Mouse (Mus musculus) heart, embryonic 12.5 days (tissue): ENCODE results near the gene Gfi1b. TPM values are rescaled to one million over a fixed set of nuclear protein-coding genes. Genes with fewer than 3 reads are reported as not detected.

ENCODE experiments used
- ATAC-seq: fragments of 200-750 bp; cut with Nextera tagmentation; 2 replicates; pipeline ENCODE4 v1.8.0; 2017; ENCODE audit warnings: moderate TSS enrichment, moderate library complexity; ENCODE audit not compliant: insufficient number of reproducible peaks, low FRiP score
- H3K27ac ChIP-seq: fragments of 300-500 bp; sonication (generic); 2 replicates; pipeline ENCODE4 v1.5.1; 2016; ENCODE audit warnings: mild to moderate bottlenecking, moderate library complexity; ENCODE audit not compliant: poor library complexity, severe bottlenecking
- H3K27me3 ChIP-seq: fragments of 300-500 bp; sonication (generic); replicated peaks from 2 replicates; pipeline ENCODE4 v1.6.1; 2016; ENCODE audit warnings: mild to moderate bottlenecking, moderate library complexity
- H3K36me3 ChIP-seq: fragments of 300-500 bp; sonication (generic); 2 replicates; pipeline ENCODE4 v1.6.1; 2016; ENCODE audit warnings: mild to moderate bottlenecking, moderate library complexity
- H3K4me1 ChIP-seq: fragments of 300-500 bp; sonication (generic); replicated peaks from 2 replicates; pipeline ENCODE4 v1.6.1; 2016; ENCODE audit warnings: mild to moderate bottlenecking
- H3K4me2 ChIP-seq: fragments of 300-500 bp; sonication (generic); 2 replicates; pipeline ENCODE4 v1.6.1; 2016; ENCODE audit warnings: mild to moderate bottlenecking, moderate library complexity
- H3K4me3 ChIP-seq: fragments of 300-500 bp; sonication (generic); 2 replicates; pipeline ENCODE4 v1.5.1; 2016; ENCODE audit warnings: mild to moderate bottlenecking
- H3K9ac ChIP-seq: fragments of 300-500 bp; sonication (generic); 2 replicates; pipeline ENCODE4 v1.6.1; 2016; ENCODE audit warnings: mild to moderate bottlenecking, moderate library complexity
- H3K9me3 ChIP-seq: fragments of 300-500 bp; sonication (generic); replicated peaks from 2 replicates; pipeline ENCODE4 v1.6.1; 2016; ENCODE audit warnings: mild to moderate bottlenecking, moderate library complexity
- WGBS: fragments of 180-500 bp; shearing (Covaris S2); methylation state at CpG from one replicate; pipeline ENCODE4 v1.1.7; 2016; 5-methylcytosine and 5-hydroxymethylcytosine counted together
- polyA plus RNA-seq: library from polyadenylated mRNA; unstranded; fragments of >200 nt; fragmentation: Nextera tagmentation; extraction: Ambion mirVana; gene quantifications from 2 replicates; pipeline ENCODE4 v1.2.1, GENCODE M21; 2016

Gene Gfi1b
- polyA plus RNA-seq, 1 experiment from 2014 or later, result 5.6 TPM

GRCm38 (mm10) chr2:28639794-28640193, 18.0 kb upstream of the Gfi1b start:
- Histone ChIP-seq H3K27me3 (no peaks in the 10 kb centered on the region), H3K9me3 (no peaks in the 10 kb centered on the region), H3K36me3 (no peaks in the 10 kb centered on the region), H3K4me3 (no peak overlapping the region), H3K4me1 (peaks cover 10% of the 10 kb centered on the region), H3K4me2 (no peak overlapping the region), H3K27ac (no peak overlapping the region), H3K9ac (no peak overlapping the region)
- no peak for ATAC-seq
- WGBS, result 54% methylated on average over 7 of the region's 7 CpGs

DNA sequence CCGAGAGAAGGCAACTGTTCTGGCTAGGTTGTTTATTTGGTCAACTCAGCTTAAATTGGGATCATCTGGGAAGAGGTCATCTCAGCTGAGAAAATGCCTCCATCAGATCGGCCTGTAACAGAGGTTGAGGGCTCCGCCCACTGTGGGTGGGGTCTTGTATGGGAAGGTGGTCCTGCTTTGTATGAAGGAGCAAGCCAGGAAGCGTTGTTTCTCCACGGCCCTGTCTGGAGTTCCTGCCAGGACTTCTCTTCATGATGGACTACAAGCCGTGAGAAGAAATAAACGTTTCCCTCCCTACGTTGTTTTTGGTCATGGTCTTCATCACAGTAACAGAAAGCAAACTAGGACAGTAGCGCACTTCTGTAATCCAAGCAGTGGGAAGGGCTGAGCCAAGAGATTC, 17.1 kb upstream of the Gfi1b start:
- H3K9me3 ChIP-seq, result no peaks in the 10 kb centered on the region
- 8% methylated on average over 9 of the region's 9 CpGs for WGBS
- H3K36me3 ChIP-seq, result no peaks in the 10 kb centered on the region
- H3K4me2 ChIP-seq, result peak overlapping the region; percentile 44
- H3K27me3 ChIP-seq, result no peaks in the 10 kb centered on the region
- no peak overlapping the region for H3K9ac ChIP-seq
- no peak overlapping the region for H3K27ac ChIP-seq
- H3K4me1 ChIP-seq, result peaks cover 10% of the 10 kb centered on the region
- no peak overlapping the region for H3K4me3 ChIP-seq
- ATAC-seq, result no peak

DNA sequence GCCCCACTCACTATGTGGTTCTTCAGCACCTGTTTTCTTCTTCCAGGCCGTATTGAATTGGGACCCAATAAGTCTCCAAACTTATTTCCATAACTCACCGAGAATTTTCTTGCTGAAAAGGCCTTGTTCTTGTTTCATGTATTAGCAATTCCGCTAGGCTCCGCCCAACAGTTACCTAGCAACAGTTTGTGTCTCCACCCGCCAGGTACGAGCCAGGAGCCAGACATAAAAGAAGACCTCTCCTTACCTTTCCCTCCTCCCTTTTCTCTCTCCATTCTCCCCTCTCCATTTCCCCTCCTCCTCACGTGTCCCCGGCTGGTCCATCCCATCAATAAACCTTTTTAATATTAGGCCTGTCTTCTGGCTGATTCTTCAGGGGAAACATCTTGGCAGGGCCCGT, 16.6 kb upstream of the Gfi1b start:
- 26% methylated on average over 9 of the region's 9 CpGs for WGBS
- no peaks in the 10 kb centered on the region for H3K27me3 ChIP-seq
- no peak overlapping the region for H3K9ac ChIP-seq
- no peaks in the 10 kb centered on the region for H3K9me3 ChIP-seq
- peak overlapping the region; percentile 44 for H3K4me2 ChIP-seq
- ATAC-seq, result no peak
- H3K4me1 ChIP-seq, result peaks cover 10% of the 10 kb centered on the region
- H3K36me3 ChIP-seq, result no peaks in the 10 kb centered on the region
- no peak overlapping the region for H3K27ac ChIP-seq
- H3K4me3 ChIP-seq, result no peak overlapping the region

- H3K36me3 ChIP-seq, result no peaks in the 10 kb centered on the region
- H3K9ac ChIP-seq, result no peak overlapping the region
- 73% methylated on average over 9 of the region's 9 CpGs for WGBS
- ATAC-seq, result no peak
- no peak overlapping the region for H3K4me2 ChIP-seq
- no peak overlapping the region for H3K27ac ChIP-seq
- H3K9me3 ChIP-seq, result no peaks in the 10 kb centered on the region
- H3K4me1 ChIP-seq, result peaks cover 10% of the 10 kb centered on the region
- H3K27me3 ChIP-seq, result no peaks in the 10 kb centered on the region
- no peak overlapping the region for H3K4me3 ChIP-seq
Measured at GRCm38 (mm10) chr2:28637106-28637845, 15.5 kb upstream of the Gfi1b start.

GRCm38 (mm10) chr2:28635199-28635598, 13.4 kb upstream of the Gfi1b start:
- H3K27ac ChIP-seq, result no peak overlapping the region
- 90% methylated on average over 1 of the region's 1 CpGs for WGBS
- no peaks in the 10 kb centered on the region for H3K36me3 ChIP-seq
- no peak overlapping the region for H3K9ac ChIP-seq
- H3K4me3 ChIP-seq, result no peak overlapping the region
- no peaks in the 10 kb centered on the region for H3K9me3 ChIP-seq
- H3K4me2 ChIP-seq, result no peak overlapping the region
- peaks cover 7% of the 10 kb centered on the region; the same call in 1 of the 2 replicates for H3K4me1 ChIP-seq
- H3K27me3 ChIP-seq, result peaks cover 10% of the 10 kb centered on the region
- no peak for ATAC-seq

- Histone ChIP-seq H3K36me3 (no peaks in the 10 kb centered on the region), H3K9me3 (no peaks in the 10 kb centered on the region), H3K9ac (no peak overlapping the region), H3K4me1 (peaks cover 7% of the 10 kb centered on the region; the same call in 1 of the 2 replicates), H3K4me3 (no peak overlapping the region), H3K4me2 (no peak overlapping the region), H3K27me3 (peaks cover 10% of the 10 kb centered on the region), H3K27ac (no peak overlapping the region)
- no peak for ATAC-seq
- 44% methylated on average over 4 of the region's 4 CpGs for WGBS
Measured at GRCm38 (mm10) chr2:28633136-28633535, 11.4 kb upstream of the Gfi1b start.

- Histone ChIP-seq H3K4me2 (no peak overlapping the region), H3K27me3 (peaks cover 10% of the 10 kb centered on the region), H3K4me1 (peaks cover 7% of the 10 kb centered on the region; the same call in 1 of the 2 replicates), H3K9me3 (no peaks in the 10 kb centered on the region), H3K9ac (no peak overlapping the region), H3K27ac (no peak overlapping the region), H3K4me3 (no peak overlapping the region), H3K36me3 (no peaks in the 10 kb centered on the region)
- 88% methylated on average over 1 of the region's 1 CpGs for WGBS
- no peak for ATAC-seq
Measured at GRCm38 (mm10) chr2:28632626-28633025, 10.8 kb upstream of the Gfi1b start.

DNA sequence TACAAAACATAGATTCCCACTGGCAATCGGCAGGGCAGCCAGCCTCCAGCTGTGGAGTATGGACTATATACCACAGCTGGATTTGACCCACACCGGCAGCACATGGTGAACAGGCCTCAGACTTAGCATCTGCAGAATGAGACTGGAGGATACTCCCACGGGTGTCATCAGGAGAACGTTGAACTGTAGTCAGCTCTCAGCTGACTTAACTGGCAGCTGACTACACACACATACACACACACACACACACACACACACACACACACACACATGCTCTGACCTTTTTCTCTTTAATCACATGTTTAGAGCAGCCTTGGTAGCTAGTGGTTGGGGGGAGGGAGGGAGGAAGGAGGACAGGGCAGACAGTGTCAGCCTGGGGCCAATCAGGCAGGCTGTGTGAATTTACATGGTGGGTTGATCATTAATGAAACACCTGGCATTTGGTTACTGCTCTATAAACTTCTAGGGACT, 8.2 kb upstream of the Gfi1b start:
- no peak for ATAC-seq
- H3K27ac ChIP-seq, result no peak overlapping the region
- H3K36me3 ChIP-seq, result no peaks in the 10 kb centered on the region
- H3K9me3 ChIP-seq, result peaks cover 2% of the 10 kb centered on the region
- H3K27me3 ChIP-seq, result peaks cover 20% of the 10 kb centered on the region
- H3K4me3 ChIP-seq, result no peak overlapping the region
- 56% methylated on average over 4 of the region's 4 CpGs for WGBS
- no peaks in the 10 kb centered on the region for H3K4me1 ChIP-seq
- H3K9ac ChIP-seq, result no peak overlapping the region
- H3K4me2 ChIP-seq, result no peak overlapping the region

DNA sequence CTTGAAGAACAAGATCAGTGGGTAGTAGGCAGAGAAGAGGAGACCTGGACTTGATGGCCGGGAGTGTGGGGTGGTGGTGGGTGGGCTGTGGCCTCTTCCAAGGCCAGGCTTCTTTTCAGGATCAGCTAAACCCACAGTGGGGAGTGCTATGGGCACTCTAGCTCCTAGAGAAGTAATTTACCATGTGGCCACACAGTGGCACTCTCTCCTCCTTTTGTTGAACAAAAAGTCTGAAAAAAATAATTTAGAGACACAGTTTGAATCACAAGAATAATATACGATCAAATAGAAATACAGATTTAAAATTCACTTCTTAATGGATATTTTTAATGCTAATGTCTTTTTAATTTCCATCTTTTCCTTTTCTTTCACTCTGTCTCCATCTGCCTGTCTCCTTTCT, 6.3 kb upstream of the Gfi1b start:
- H3K9ac ChIP-seq, result no peak overlapping the region
- H3K4me3 ChIP-seq, result no peak overlapping the region
- H3K9me3 ChIP-seq, result peaks cover 3% of the 10 kb centered on the region
- H3K4me1 ChIP-seq, result no peaks in the 10 kb centered on the region
- no peak for ATAC-seq
- no peaks in the 10 kb centered on the region for H3K36me3 ChIP-seq
- 52% methylated on average over 2 of the region's 2 CpGs for WGBS
- H3K4me2 ChIP-seq, result no peak overlapping the region
- peaks cover 25% of the 10 kb centered on the region for H3K27me3 ChIP-seq
- no peak overlapping the region for H3K27ac ChIP-seq

DNA sequence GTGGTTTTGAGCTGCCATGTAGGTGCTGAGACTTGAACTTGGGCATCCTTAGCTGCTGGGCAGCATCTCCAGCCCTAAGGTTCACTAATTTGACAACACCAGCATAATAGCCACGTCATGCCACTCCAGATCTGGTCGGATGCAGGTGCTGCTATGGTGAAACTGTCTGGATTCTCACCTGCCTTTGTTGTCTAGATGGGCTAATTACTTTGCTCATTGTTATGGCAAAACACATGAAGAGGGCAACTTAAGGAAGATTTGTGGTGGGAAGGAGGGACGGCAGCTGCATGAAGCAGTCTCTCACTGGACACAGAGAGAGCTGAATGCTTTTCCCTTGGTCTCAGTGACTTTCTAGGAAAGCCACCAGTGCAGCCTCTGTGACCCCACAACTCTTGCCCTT, 4.3 kb upstream of the Gfi1b start:
- no peak overlapping the region for H3K4me2 ChIP-seq
- H3K9ac ChIP-seq, result no peak overlapping the region
- no peak overlapping the region for H3K4me3 ChIP-seq
- H3K27ac ChIP-seq, result no peak overlapping the region
- H3K36me3 ChIP-seq, result no peaks in the 10 kb centered on the region
- ATAC-seq, result no peak
- WGBS, result 70% methylated on average over 3 of the region's 3 CpGs
- no peaks in the 10 kb centered on the region for H3K4me1 ChIP-seq
- H3K27me3 ChIP-seq, result peaks cover 31% of the 10 kb centered on the region
- peaks cover 3% of the 10 kb centered on the region for H3K9me3 ChIP-seq

- no peaks in the 10 kb centered on the region for H3K36me3 ChIP-seq
- no peak for ATAC-seq
- H3K9me3 ChIP-seq, result peaks cover 3% of the 10 kb centered on the region
- no peaks in the 10 kb centered on the region for H3K4me1 ChIP-seq
- peaks cover 32% of the 10 kb centered on the region for H3K27me3 ChIP-seq
- H3K27ac ChIP-seq, result no peak overlapping the region
- 88% methylated on average over 3 of the region's 3 CpGs for WGBS
- no peak overlapping the region for H3K4me2 ChIP-seq
- H3K4me3 ChIP-seq, result no peak overlapping the region
- no peak overlapping the region for H3K9ac ChIP-seq
Measured at GRCm38 (mm10) chr2:28624870-28625269, 3.1 kb upstream of the Gfi1b start.
